Mouse (Mus musculus) liver, adult 2 months (tissue): ENCODE measurements at regions not wholly inside any gene's neighbourhood (a gene's known extent, or its start where the extent isn't known, plus 50 kb on each side); places are given as distances from the start of the nearest gene placed in this dataset.

Experiments used
- CTCF ChIP-seq: fragments of 200-500 bp; IDR thresholded peaks from 2 replicates; pipeline ENCODE4 v1.5.1; 2011; ENCODE audit warnings: low read depth, low read length, control low read depth
- POLR2A ChIP-seq: fragments of 200-500 bp; IDR thresholded peaks from 2 replicates; pipeline ENCODE4 v1.6.1; 2011; ENCODE audit warnings: low read length, control low read depth; ENCODE audit not compliant: insufficient read depth; ENCODE audit errors: extremely low read depth

DNA sequence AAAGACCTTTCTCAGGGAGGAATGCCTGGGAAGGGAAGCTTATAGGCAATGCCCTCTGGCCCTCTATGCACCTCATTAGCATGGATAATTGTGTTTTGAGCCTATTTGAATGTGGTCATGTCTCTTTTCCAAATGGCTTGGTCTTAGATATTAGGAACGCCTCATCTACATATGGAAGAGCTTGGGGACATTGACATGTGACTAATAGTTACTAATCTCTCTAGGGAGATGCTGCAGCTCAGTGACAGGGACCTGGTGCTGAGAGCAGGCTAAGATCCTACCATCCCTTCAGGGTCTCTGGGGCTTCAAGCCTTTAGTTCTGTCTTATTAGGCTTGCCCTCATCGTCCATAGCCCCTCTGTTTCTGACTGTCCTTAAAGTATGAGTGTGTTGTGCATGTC lies 2051.9 kb upstream of the Cdh20 start:
- TF ChIP-seq CTCF (no peak), POLR2A (no peak)
